Mouse (Mus musculus) kidney, embryonic 15.5 days (tissue): ENCODE data around the gene Trim38. TPM values are rescaled to one million over a fixed set of nuclear protein-coding genes. Genes with fewer than 3 reads are reported as not detected.
A peak's percentile ranks its signal among the peaks of the same experiment; 100 is the strongest.

ENCODE experiments used
- ATAC-seq: fragments of 200-750 bp; cut with Nextera tagmentation; replicated peaks from 2 replicates; pipeline ENCODE4 v1.8.0; 2017; ENCODE audit warnings: moderate TSS enrichment; ENCODE audit not compliant: low FRiP score
- H3K27ac ChIP-seq: fragments of 300-500 bp; sonication (generic); 2 replicates; pipeline ENCODE4 v1.5.1; 2015; ENCODE audit warnings: mild to moderate bottlenecking, inconsistent platforms
- H3K27me3 ChIP-seq: fragments of 300-500 bp; sonication (generic); 2 replicates; pipeline ENCODE4 v1.6.1; 2015; ENCODE audit warnings: inconsistent platforms
- H3K36me3 ChIP-seq: fragments of 300-500 bp; sonication (generic); 2 replicates; pipeline ENCODE4 v1.6.1; 2015; ENCODE audit warnings: inconsistent platforms
- H3K4me1 ChIP-seq: fragments of 300-500 bp; sonication (generic); 2 replicates; pipeline ENCODE4 v1.6.1; 2015; ENCODE audit warnings: inconsistent platforms
- H3K4me2 ChIP-seq: fragments of 300-500 bp; sonication (generic); 2 replicates; pipeline ENCODE4 v1.6.1; 2015; ENCODE audit warnings: moderate library complexity, mild to moderate bottlenecking, inconsistent platforms
- H3K4me3 ChIP-seq: fragments of 300-500 bp; sonication (generic); replicated peaks from 2 replicates; pipeline ENCODE4 v1.5.1; 2015; ENCODE audit warnings: mild to moderate bottlenecking, inconsistent platforms
- H3K9ac ChIP-seq: fragments of 300-500 bp; sonication (generic); 2 replicates; pipeline ENCODE4 v1.6.1; 2015; ENCODE audit warnings: mild to moderate bottlenecking, inconsistent platforms
- H3K9me3 ChIP-seq: fragments of 300-500 bp; sonication (generic); replicated peaks from 2 replicates; pipeline ENCODE4 v1.6.1; 2016; ENCODE audit warnings: inconsistent platforms
- WGBS: fragments of 180-500 bp; shearing (Covaris S2); methylation state at CpG from one replicate; pipeline ENCODE4 v1.1.7; 2015; ENCODE audit warnings: mixed read lengths; 5-methylcytosine and 5-hydroxymethylcytosine counted together
- polyA plus RNA-seq: library from polyadenylated mRNA; unstranded; fragments of >200 nt; fragmentation: Nextera tagmentation; extraction: Ambion mirVana; gene quantifications from 2 replicates; pipeline ENCODE4 v1.2.1, GENCODE M21; 2015

Gene Trim38
- polyA plus RNA-seq, 1 experiment from 2014 or later, result not detected

DNA sequence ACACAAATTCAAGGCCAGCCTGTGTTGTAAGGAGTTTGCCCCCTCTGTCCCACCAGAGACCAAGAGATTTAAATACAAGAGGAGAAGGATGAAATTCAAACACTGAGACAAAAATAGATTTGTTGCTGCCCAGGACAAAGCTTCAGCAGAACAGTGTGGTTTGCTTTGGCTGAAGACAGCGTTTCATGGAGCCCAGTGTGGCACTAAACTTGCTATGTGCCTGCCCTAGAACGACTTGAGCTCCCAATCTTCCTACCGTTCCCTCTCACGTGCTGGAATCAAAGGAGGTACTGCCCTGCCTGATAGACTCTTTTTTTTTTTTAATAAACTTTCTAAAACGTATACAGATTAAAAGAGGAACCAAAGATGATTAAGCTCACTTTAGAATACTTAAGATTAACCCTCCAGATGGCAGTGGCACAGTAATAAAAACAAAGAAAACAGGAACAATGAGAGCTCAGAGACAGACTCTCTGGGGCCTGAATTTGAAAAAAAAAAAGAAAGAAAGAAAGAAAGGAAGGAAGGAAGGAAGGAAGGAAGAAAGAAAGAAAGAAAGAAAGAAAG lies 797 bp upstream of the Trim38 start:
- ATAC-seq, result no peak
- Histone ChIP-seq H3K9ac (no peak overlapping the region), H3K4me1 (peaks cover 18% of the 10 kb centered on the region), H3K4me2 (no peak overlapping the region), H3K4me3 (no peak overlapping the region), H3K9me3 (no peaks in the 10 kb centered on the region), H3K27me3 (no peaks in the 10 kb centered on the region), H3K36me3 (no peaks in the 10 kb centered on the region), H3K27ac (no peak overlapping the region)
- 52% methylated on average over 5 of the region's 5 CpGs for WGBS

DNA sequence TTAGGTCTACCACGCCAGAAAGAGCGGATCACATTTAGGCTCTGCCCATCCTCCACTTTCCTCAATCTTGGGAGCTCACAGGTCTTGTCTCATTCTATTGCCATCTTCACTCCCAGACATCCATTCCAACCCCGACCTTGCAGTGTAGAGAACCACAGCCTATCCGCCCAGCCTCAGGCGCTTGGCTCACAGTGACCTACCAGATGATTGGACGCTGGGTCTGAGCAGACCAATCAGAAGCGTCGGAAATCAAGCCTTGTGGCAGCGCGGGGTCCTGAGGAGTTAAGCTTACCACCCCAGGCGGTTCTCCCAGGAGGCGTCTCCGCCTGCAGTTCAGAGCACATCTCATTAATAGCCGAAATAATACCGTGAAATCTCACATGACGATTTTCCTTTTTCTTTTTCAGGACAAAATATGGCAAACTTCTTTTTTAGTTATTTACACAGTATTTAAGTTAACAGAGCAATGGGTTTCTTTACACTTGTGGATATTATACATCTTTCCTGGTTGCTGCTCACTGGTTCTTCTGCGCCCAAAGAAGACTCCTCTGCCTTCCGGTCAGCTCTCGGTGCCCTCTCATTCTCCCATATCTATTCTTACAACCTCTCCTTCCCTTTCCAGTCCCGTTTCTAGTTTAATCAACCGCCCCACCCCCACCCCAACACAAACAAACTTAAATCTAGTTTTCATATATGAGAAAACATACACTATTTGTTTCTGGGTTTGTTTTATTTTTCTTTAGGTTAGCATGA lies 3.0 kb downstream of the Trim38 start:
- WGBS, result 26% methylated on average over 21 of the region's 21 CpGs
- peak; percentile 93 for ATAC-seq

GRCm38 (mm10) chr13:23778339-23778738 lies 8.6 kb downstream of the Trim38 start:
- ATAC-seq, result no peak
- Histone ChIP-seq H3K4me3 (no peak overlapping the region), H3K27me3 (no peaks in the 10 kb centered on the region), H3K4me1 (no peaks in the 10 kb centered on the region), H3K36me3 (no peaks in the 10 kb centered on the region), H3K4me2 (no peak overlapping the region), H3K27ac (no peak overlapping the region), H3K9me3 (no peaks in the 10 kb centered on the region), H3K9ac (no peak overlapping the region)
- WGBS, result 93% methylated on average over 7 of the region's 7 CpGs

More for the DNA sequence above, 3.0 kb downstream of the Trim38 start:
- peak overlapping the region; percentile 15; the same call in 1 of the 2 replicates for H3K4me3 ChIP-seq
- H3K9ac ChIP-seq, result no peak overlapping the region
- H3K27me3 ChIP-seq, result no peaks in the 10 kb centered on the region
- H3K27ac ChIP-seq, result no peak overlapping the region
- no peaks in the 10 kb centered on the region for H3K9me3 ChIP-seq
- no peaks in the 10 kb centered on the region for H3K36me3 ChIP-seq
- peaks cover 7% of the 10 kb centered on the region for H3K4me1 ChIP-seq
- H3K4me2 ChIP-seq, result peak overlapping the region; percentile 46

DNA sequence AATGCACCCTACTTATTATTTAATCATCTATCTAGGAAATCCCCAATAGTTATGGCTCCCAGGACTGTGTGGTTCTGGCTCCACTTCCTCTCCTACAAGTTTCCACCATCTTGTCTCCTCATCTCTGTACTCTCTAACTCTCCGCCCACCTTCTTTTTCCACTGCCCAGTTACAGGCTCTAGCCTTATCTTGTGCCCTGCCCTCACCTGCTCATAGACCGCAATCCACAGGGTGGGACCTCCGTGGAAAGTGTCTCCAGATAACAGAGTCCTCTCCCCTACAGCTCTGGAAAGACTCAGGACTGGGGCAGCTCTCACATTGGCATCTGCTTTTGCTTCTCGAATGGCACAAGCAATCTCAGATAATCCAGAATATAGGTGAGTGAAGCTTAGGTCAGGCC lies 9.3 kb downstream of the Trim38 start:
- H3K27ac ChIP-seq, result no peak overlapping the region
- no peaks in the 10 kb centered on the region for H3K27me3 ChIP-seq
- no peak for ATAC-seq
- no peak overlapping the region for H3K4me2 ChIP-seq
- H3K36me3 ChIP-seq, result no peaks in the 10 kb centered on the region
- no peaks in the 10 kb centered on the region for H3K9me3 ChIP-seq
- WGBS, result 88% methylated on average over 4 of the region's 4 CpGs
- no peak overlapping the region for H3K9ac ChIP-seq
- H3K4me1 ChIP-seq, result no peaks in the 10 kb centered on the region
- no peak overlapping the region for H3K4me3 ChIP-seq

GRCm38 (mm10) chr13:23792520-23792919 lies 22.8 kb downstream of the Trim38 start:
- H3K36me3 ChIP-seq, result no peaks in the 10 kb centered on the region
- 45% methylated on average over 2 of the region's 2 CpGs for WGBS
- H3K9me3 ChIP-seq, result no peaks in the 10 kb centered on the region
- H3K9ac ChIP-seq, result no peak overlapping the region
- H3K27me3 ChIP-seq, result no peaks in the 10 kb centered on the region
- ATAC-seq, result no peak
- H3K4me3 ChIP-seq, result no peak overlapping the region
- no peak overlapping the region for H3K4me2 ChIP-seq
- H3K27ac ChIP-seq, result no peak overlapping the region
- no peaks in the 10 kb centered on the region for H3K4me1 ChIP-seq

DNA sequence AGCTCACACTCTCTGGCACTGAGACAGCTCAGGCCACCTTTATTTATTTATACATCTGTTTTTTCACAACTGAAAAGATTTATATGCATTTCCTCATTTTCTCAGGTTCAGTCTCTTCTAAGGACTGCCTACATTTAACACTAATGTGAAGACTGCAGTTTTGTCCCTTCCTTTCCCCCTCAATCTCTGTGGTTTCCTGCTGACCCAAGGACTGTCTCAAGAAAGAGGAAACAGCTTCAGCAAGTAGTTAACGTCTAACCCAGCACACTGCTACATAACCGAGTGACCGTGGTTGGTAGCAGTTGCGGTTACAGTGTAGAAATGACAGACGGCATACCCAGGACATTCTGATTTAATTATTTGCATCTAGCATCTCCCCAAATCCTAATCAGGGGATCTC lies 29.7 kb downstream of the Trim38 start:
- 58% methylated on average over 5 of the region's 5 CpGs for WGBS

GRCm38 (mm10) chr13:23804532-23804931 lies 34.8 kb downstream of the Trim38 start:
- Histone ChIP-seq H3K9ac (no peak overlapping the region), H3K9me3 (no peaks in the 10 kb centered on the region), H3K4me3 (no peak overlapping the region), H3K4me2 (no peak overlapping the region), H3K27me3 (no peaks in the 10 kb centered on the region), H3K36me3 (no peaks in the 10 kb centered on the region), H3K27ac (no peak overlapping the region), H3K4me1 (0 out of 2 replicates have a peak, but pooled peaks cover 3% of the 10 kb centered on the region)
- WGBS, result 81% methylated on average over 2 of the region's 2 CpGs
- ATAC-seq, result no peak

More for the DNA sequence above, 29.7 kb downstream of the Trim38 start:
- H3K36me3 ChIP-seq, result no peaks in the 10 kb centered on the region
- ATAC-seq, result no peak
- H3K4me1 ChIP-seq, result 0 out of 2 replicates have a peak, but pooled peaks cover 5% of the 10 kb centered on the region
- H3K27me3 ChIP-seq, result no peaks in the 10 kb centered on the region
- H3K4me2 ChIP-seq, result no peak overlapping the region
- no peak overlapping the region for H3K9ac ChIP-seq
- no peaks in the 10 kb centered on the region for H3K9me3 ChIP-seq
- no peak overlapping the region for H3K27ac ChIP-seq
- H3K4me3 ChIP-seq, result no peak overlapping the region

GRCm38 (mm10) chr13:23806422-23807052 lies 36.8 kb downstream of the Trim38 start, which contains the start of gene Slc17a2:
Gene Slc17a2 (plus strand): TSS chr13:23806993.
- WGBS, result 78% methylated on average over 15 of the region's 15 CpGs
- H3K4me1 ChIP-seq, result no peaks in the 10 kb centered on the region
- no peak within 1 kb of the TSS for H3K27ac ChIP-seq
- no peaks in the 10 kb centered on the region for H3K27me3 ChIP-seq
- no peak within 1 kb of the TSS for H3K4me2 ChIP-seq
- no peaks in the 10 kb centered on the region for H3K36me3 ChIP-seq
- H3K4me3 ChIP-seq, result no peak within 1 kb of the TSS
- no peak for ATAC-seq
- H3K9me3 ChIP-seq, result no peaks in the 10 kb centered on the region
- H3K9ac ChIP-seq, result no peak within 1 kb of the TSS

DNA sequence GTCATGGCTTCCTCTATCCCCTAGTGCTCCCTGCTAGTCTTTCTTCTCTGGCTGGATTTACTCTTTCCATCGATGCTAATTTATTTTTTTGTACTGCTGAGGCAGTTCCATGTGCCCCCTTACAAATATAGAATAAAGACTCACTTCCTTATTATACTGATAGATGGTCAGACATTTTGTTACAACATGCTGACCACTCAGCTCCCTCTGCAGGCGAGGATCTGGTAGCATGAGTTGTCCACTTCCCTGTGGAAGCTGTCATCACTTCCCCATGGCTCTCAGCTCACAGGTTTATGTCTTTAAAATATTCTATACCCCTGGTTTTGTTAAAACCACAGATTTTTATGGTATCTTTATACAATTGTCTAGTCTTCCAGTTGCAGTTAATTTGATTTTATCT lies 46.4 kb downstream of the Trim38 start:
- H3K36me3 ChIP-seq, result no peaks in the 10 kb centered on the region
- no peak overlapping the region for H3K4me2 ChIP-seq
- no peak overlapping the region for H3K9ac ChIP-seq
- H3K27ac ChIP-seq, result no peak overlapping the region
- H3K4me1 ChIP-seq, result no peaks in the 10 kb centered on the region
- 77% methylated on average over 2 of the region's 2 CpGs for WGBS
- ATAC-seq, result no peak
- H3K9me3 ChIP-seq, result no peaks in the 10 kb centered on the region
- H3K4me3 ChIP-seq, result no peak overlapping the region
- H3K27me3 ChIP-seq, result no peaks in the 10 kb centered on the region

DNA sequence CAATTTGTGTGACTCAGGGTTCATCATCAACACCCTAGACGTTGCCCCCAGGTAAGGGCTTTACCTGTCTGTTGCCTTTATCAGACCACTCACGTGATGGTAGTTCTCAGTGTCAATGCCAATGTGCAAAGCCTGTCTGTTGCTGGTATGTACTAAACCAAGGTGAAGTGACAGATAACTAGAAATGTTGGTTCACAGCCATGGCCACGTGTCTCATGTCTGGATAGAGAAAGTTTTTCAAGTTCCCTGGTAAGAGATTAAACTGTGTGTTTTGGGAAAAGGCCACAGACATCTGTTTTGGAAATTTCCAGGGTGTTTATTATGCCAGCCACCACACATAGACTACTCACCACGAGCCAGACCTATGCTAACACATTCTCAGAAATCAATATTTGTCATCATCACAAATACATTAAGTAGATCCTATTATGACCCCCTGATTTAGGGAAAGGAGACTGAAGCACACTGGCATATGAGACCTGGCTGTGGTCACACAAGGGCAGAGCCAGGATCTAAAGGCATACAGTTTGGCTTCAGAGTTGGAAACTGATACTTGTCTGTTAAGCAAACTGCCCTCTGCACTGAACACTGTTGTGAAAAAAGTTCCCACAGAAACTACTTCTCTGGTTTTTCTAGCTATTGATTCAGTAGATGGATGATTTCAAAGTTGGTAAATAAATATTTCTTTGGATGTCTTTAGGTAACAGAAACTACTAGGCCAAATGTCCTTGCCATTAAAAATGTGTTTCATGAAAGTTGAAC lies 50.6 kb downstream of the Trim38 start:
- Histone ChIP-seq H3K4me2 (no peak overlapping the region), H3K36me3 (no peaks in the 10 kb centered on the region), H3K4me1 (no peaks in the 10 kb centered on the region), H3K9ac (no peak overlapping the region), H3K27me3 (no peaks in the 10 kb centered on the region), H3K27ac (no peak overlapping the region), H3K4me3 (no peak overlapping the region), H3K9me3 (no peaks in the 10 kb centered on the region)
- no peak for ATAC-seq
- WGBS, result 78% methylated on average over 4 of the region's 4 CpGs

GRCm38 (mm10) chr13:23822213-23822612 lies 52.5 kb downstream of the Trim38 start:
- H3K9ac ChIP-seq, result no peak overlapping the region
- H3K27me3 ChIP-seq, result no peaks in the 10 kb centered on the region
- H3K4me2 ChIP-seq, result no peak overlapping the region
- ATAC-seq, result no peak
- H3K4me1 ChIP-seq, result no peaks in the 10 kb centered on the region
- no peaks in the 10 kb centered on the region for H3K36me3 ChIP-seq
- no peak overlapping the region for H3K4me3 ChIP-seq
- no peaks in the 10 kb centered on the region for H3K9me3 ChIP-seq
- no peak overlapping the region for H3K27ac ChIP-seq
- 81% methylated on average over 3 of the region's 3 CpGs for WGBS

DNA sequence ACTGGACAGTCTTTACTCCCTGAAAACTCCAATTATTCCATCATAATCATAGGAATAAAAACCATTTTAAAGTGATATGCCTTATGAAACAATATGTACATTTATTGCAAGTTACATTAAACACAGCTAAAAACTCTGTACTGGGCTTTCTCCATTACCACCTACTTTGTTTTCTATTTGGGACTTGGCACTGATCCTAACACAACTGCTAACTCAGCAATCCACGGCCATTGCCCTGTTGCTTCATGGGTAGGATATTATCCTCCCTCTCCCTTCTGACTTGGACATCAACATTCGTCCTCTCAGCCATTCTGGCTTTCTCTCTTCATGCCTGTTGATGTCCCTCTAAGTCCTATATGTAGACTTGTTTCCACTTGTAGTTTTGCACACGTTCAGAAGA lies 56.9 kb downstream of the Trim38 start:
- no peak for ATAC-seq
- no peak overlapping the region for H3K4me2 ChIP-seq
- no peaks in the 10 kb centered on the region for H3K36me3 ChIP-seq
- H3K9me3 ChIP-seq, result no peaks in the 10 kb centered on the region
- no peaks in the 10 kb centered on the region for H3K27me3 ChIP-seq
- 58% methylated on average over 3 of the region's 3 CpGs for WGBS
- H3K4me3 ChIP-seq, result no peak overlapping the region
- no peak overlapping the region for H3K27ac ChIP-seq
- no peak overlapping the region for H3K9ac ChIP-seq
- no peaks in the 10 kb centered on the region for H3K4me1 ChIP-seq
